Mouse (Mus musculus): Measurements from ENCODE around the gene Myadml2. TPM values are rescaled to one million over a fixed set of nuclear protein-coding genes. Genes with fewer than 3 reads are reported as not detected.

Gene Myadml2
- total and polyA plus RNA-seq, 3 experiments, result not detected

GRCm38 (mm10) chr11:120615606-120616203, 32.3 kb downstream of the Myadml2 start:
- peaks cover 0 to 10% of the 10 kb centered on the region in 2 experiments; a peak in 3 of 4 replicates for H3K4me1 ChIP-seq (ENCODE audit: control insufficient read depth in 1 of 2, insufficient read depth in 2 of 2, low read length in 2 of 2)
- H3K4me3 ChIP-seq (ENCODE audit: control insufficient read depth in 1 of 2, insufficient read depth in 1 of 2, low read depth in 2 of 2, low read length in 2 of 2), result no peak overlapping the region
- no peak overlapping the region for H3K27ac ChIP-seq (ENCODE audit: control insufficient read depth, low read depth, low read length)

GRCm38 (mm10) chr11:120615167-120615566, 32.8 kb downstream of the Myadml2 start:
- Histone ChIP-seq H3K4me1 (ENCODE audit: control insufficient read depth in 1 of 2, insufficient read depth in 2 of 2, low read length in 2 of 2) (peaks cover 0 to 10% of the 10 kb centered on the region in 2 experiments; a peak in 3 of 4 replicates), H3K79me2 (ENCODE audit: control insufficient read depth, insufficient read depth, low read length, poor library complexity) (peaks cover 23% of the 10 kb centered on the region), H3K27me3 (ENCODE audit: control insufficient read depth in 1 of 2, insufficient read depth in 2 of 2, low read length in 2 of 2) (no peaks in the 10 kb centered on the region), H3K36me3 (ENCODE audit: control insufficient read depth in 1 of 2, insufficient read depth in 2 of 2, low read length in 2 of 2) (peaks cover 4 to 8% of the 10 kb centered on the region in 2 experiments), H3K9me3 (replicated peaks; ENCODE audit: insufficient read depth, low read length) (no peaks in the 10 kb centered on the region), H3K9ac (ENCODE audit: control insufficient read depth, low read depth, low read length, poor library complexity, severe bottlenecking) (no peak overlapping the region), H3K27ac (ENCODE audit: control insufficient read depth, low read depth, low read length) (no peak overlapping the region), H3K4me3 (ENCODE audit: control insufficient read depth in 1 of 2, insufficient read depth in 1 of 2, low read depth in 2 of 2, low read length in 2 of 2) (no peak overlapping the region)
- DNase-seq (ENCODE audit: low read depth, low spot score), result no peak
- TF ChIP-seq NRF1 (IDR thresholded peaks at IDR 0.05; ENCODE audit: insufficient read depth, low read depth, low read length, poor library complexity, severe bottlenecking), result no peak
- TF ChIP-seq UBTF (IDR thresholded peaks at IDR 0.05; ENCODE audit: borderline replicate concordance, insufficient read depth, low read depth, low read length), result no peak
- no peak for TF ChIP-seq POLR2A (IDR thresholded peaks at IDR 0.05; ENCODE audit: control insufficient read depth in 1 of 2, insufficient read depth in 1 of 2, low read depth in 1 of 2, low read length in 2 of 2, poor library complexity in 1 of 2)
- TF ChIP-seq GABPA (IDR thresholded peaks at IDR 0.05; ENCODE audit: low read depth, low read length), result no peak

More at GRCm38 (mm10) chr11:120615606-120616203, 32.3 kb downstream of the Myadml2 start:
- Histone ChIP-seq H3K9ac (ENCODE audit: control insufficient read depth, low read depth, low read length, poor library complexity, severe bottlenecking) (no peak overlapping the region), H3K36me3 (ENCODE audit: control insufficient read depth in 1 of 2, insufficient read depth in 2 of 2, low read length in 2 of 2) (peaks cover 4 to 8% of the 10 kb centered on the region in 2 experiments), H3K9me3 (replicated peaks; ENCODE audit: insufficient read depth, low read length) (no peaks in the 10 kb centered on the region), H3K27me3 (ENCODE audit: control insufficient read depth in 1 of 2, insufficient read depth in 2 of 2, low read length in 2 of 2) (no peaks in the 10 kb centered on the region), H3K79me2 (ENCODE audit: control insufficient read depth, insufficient read depth, low read length, poor library complexity) (peaks cover 23% of the 10 kb centered on the region)
- TF ChIP-seq ZNF384 (IDR thresholded peaks at IDR 0.05; ENCODE audit: low read depth, low read length) (no peak), GABPA (IDR thresholded peaks at IDR 0.05; ENCODE audit: low read depth, low read length) (no peak), UBTF (IDR thresholded peaks at IDR 0.05; ENCODE audit: borderline replicate concordance, insufficient read depth, low read depth, low read length) (no peak), CHD2 (IDR thresholded peaks at IDR 0.05; ENCODE audit: low read length) (no peak), ZKSCAN1 (IDR thresholded peaks at IDR 0.05; ENCODE audit: low read depth, low read length) (no peak), KAT2A (conservative IDR thresholded peaks at IDR 0.05; ENCODE audit: low read depth, low read length) (no peak), SIN3A (IDR thresholded peaks at IDR 0.05; ENCODE audit: low read length) (no peak), ZC3H11A (IDR thresholded peaks at IDR 0.05; ENCODE audit: low read depth, low read length) (no peak), NRF1 (IDR thresholded peaks at IDR 0.05; ENCODE audit: insufficient read depth, low read depth, low read length, poor library complexity, severe bottlenecking) (no peak), EP300 (IDR thresholded peaks at IDR 0.05; ENCODE audit: low read depth in 1 of 2, low read length in 2 of 2) (no peak), CTCF (IDR thresholded peaks at IDR 0.05 in 2 of 3, conservative IDR thresholded peaks at IDR 0.05 in 1 of 3; ENCODE audit: control insufficient read depth in 1 of 3, insufficient read depth in 1 of 3, low read depth in 2 of 3, low read length in 3 of 3, poor library complexity in 1 of 3, severe bottlenecking in 1 of 3) (no peak), ZMIZ1 (IDR thresholded peaks at IDR 0.05; ENCODE audit: low read depth, low read length) (no peak), RAD21 (IDR thresholded peaks at IDR 0.05; ENCODE audit: low read depth, low read length) (no peak), BHLHE40 (IDR thresholded peaks at IDR 0.05; ENCODE audit: borderline replicate concordance, low read depth, low read length) (no peak), MYC (IDR thresholded peaks at IDR 0.05; ENCODE audit: low read depth, low read length) (no peak), CHD1 (IDR thresholded peaks at IDR 0.05; ENCODE audit: low read depth, low read length) (no peak)
- no peak for DNase-seq (ENCODE audit: low read depth, low spot score)

Measured in MEL (cell line).